Mouse (Mus musculus) olfactory bulb, adult 2 months (tissue): ENCODE measurements around the gene Mecom.

ENCODE experiments used
- CTCF ChIP-seq: fragments of 200-500 bp; IDR thresholded peaks from 2 replicates; pipeline ENCODE4 v1.5.1; 2012; ENCODE audit warnings: low read depth, mild to moderate bottlenecking, low read length, moderate library complexity; ENCODE audit not compliant: insufficient read depth
- POLR2A ChIP-seq: fragments of 200-500 bp; IDR thresholded peaks from 2 replicates; pipeline ENCODE4 v1.6.1; 2012; ENCODE audit warnings: mild to moderate bottlenecking, low read depth, low read length, moderate library complexity; ENCODE audit not compliant: insufficient read depth

GRCm38 (mm10) chr3:30468068-30468835, 79.6 kb downstream of the Mecom start:
- no peak for TF ChIP-seq CTCF
- no peak for TF ChIP-seq POLR2A
